13 mouse cellular contexts compared by ENCODE assay signal in genomic region chr8:26255191-26255669, GRCm38 (mm10).
DNase-seq lines count a peak whose midpoint lies in the region; ATAC-seq lines count a peak whose summit lies in the region.
"Had no signal": no experiment of that assay in that cellular context is flagged by ENCODE, and none has a peak within 500 bp of the region (broad histone marks: within the 10 kb centered on the region; RNA-seq: fewer than 3 reads in every experiment).

No protein-coding gene starts in this region.

- peaks cover 8% of the 10 kb centered on the region for H3K4me1 ChIP-seq in embryonic facial prominence, embryonic 12.5 days
- H3K4me1 ChIP-seq in hindbrain, embryonic 14.5 days (replicated peaks; ENCODE audit: control insufficient read depth, insufficient read depth, low read length): no peaks in the 10 kb centered on the region
- H3K4me1 ChIP-seq in kidney, embryonic 15.5 days: no peaks in the 10 kb centered on the region
- H3K4me1 ChIP-seq: heart, embryonic 12.5 days; liver, embryonic 12.5 days had no signal

- H3K27me3 ChIP-seq in embryonic facial prominence, embryonic 12.5 days: no peaks in the 10 kb centered on the region
- no peaks in the 10 kb centered on the region for H3K27me3 ChIP-seq in hindbrain, embryonic 14.5 days (ENCODE audit: control insufficient read depth, insufficient read depth, low read length)
- no peaks in the 10 kb centered on the region for H3K27me3 ChIP-seq in kidney, embryonic 15.5 days
- H3K27me3 ChIP-seq: heart, embryonic 12.5 days; liver, embryonic 12.5 days had no signal

- H3K9ac ChIP-seq in embryonic facial prominence, embryonic 12.5 days: no peak overlapping the region
- H3K9ac ChIP-seq in hindbrain, embryonic 14.5 days: no peak overlapping the region
- H3K9ac ChIP-seq in kidney, embryonic 15.5 days: no peak overlapping the region
- H3K9ac ChIP-seq: heart, embryonic 12.5 days; liver, embryonic 12.5 days had no signal

- peak; percentile 35; the same call in 1 of the 2 replicates for ATAC-seq in embryonic facial prominence, embryonic 12.5 days (ENCODE audit: insufficient number of reproducible peaks, insufficient read depth, low FRiP score, low TSS enrichment)
- peak; percentile 75 for ATAC-seq in hindbrain, embryonic 14.5 days (ENCODE audit: low FRiP score)
- ATAC-seq in kidney, embryonic 15.5 days (replicated peaks; ENCODE audit: low FRiP score): no peak
- ATAC-seq: liver, embryonic 12.5 days had no signal

- H3K4me3 ChIP-seq in embryonic facial prominence, embryonic 12.5 days: no peak overlapping the region
- H3K4me3 ChIP-seq in hindbrain, embryonic 14.5 days (replicated peaks; ENCODE audit: low read length): no peak overlapping the region
- H3K4me3 ChIP-seq in kidney, embryonic 15.5 days (replicated peaks): no peak overlapping the region
- H3K4me3 ChIP-seq: heart, embryonic 12.5 days; liver, embryonic 12.5 days had no signal

- H3K4me2 ChIP-seq in embryonic facial prominence, embryonic 12.5 days (replicated peaks): no peak overlapping the region
- H3K4me2 ChIP-seq in hindbrain, embryonic 14.5 days (replicated peaks): no peak overlapping the region
- no peak overlapping the region for H3K4me2 ChIP-seq in kidney, embryonic 15.5 days
- H3K4me2 ChIP-seq: heart, embryonic 12.5 days; liver, embryonic 12.5 days had no signal

- H3K36me3 ChIP-seq in embryonic facial prominence, embryonic 12.5 days: no peaks in the 10 kb centered on the region
- H3K36me3 ChIP-seq in hindbrain, embryonic 14.5 days (replicated peaks; ENCODE audit: control insufficient read depth, insufficient read depth): no peaks in the 10 kb centered on the region
- H3K36me3 ChIP-seq in kidney, embryonic 15.5 days: no peaks in the 10 kb centered on the region
- H3K36me3 ChIP-seq: heart, embryonic 12.5 days; liver, embryonic 12.5 days had no signal

- H3K9me3 ChIP-seq in embryonic facial prominence, embryonic 12.5 days: 0 out of 2 replicates have a peak, but pooled peaks cover 5% of the 10 kb centered on the region
- H3K9me3 ChIP-seq in hindbrain, embryonic 14.5 days (ENCODE audit: control insufficient read depth, low read length): peaks cover 15% of the 10 kb centered on the region
- peaks cover 11% of the 10 kb centered on the region for H3K9me3 ChIP-seq in kidney, embryonic 15.5 days (replicated peaks)

- peak; percentile 57 for DNase-seq in embryo, embryonic 10 days (ENCODE audit: low spot score)
- no peak for DNase-seq in embryo, embryonic 9.5 days (ENCODE audit: extremely low spot score)
- DNase-seq in hindbrain, embryonic 14.5 days (ENCODE audit: low spot score): no peak
- DNase-seq in retina, embryonic 14.5 days (ENCODE audit: low spot score): peak; percentile 91
- no peak for DNase-seq in gastrocnemius, postnatal 4 days (ENCODE audit: low spot score in 2 of 2)
- no peak for DNase-seq in lung, postnatal 4 days
- DNase-seq: cerebellum, postnatal 36 days; kidney, adult 11 months; layer of hippocampus, postnatal 36 days had no signal

- WGBS in embryonic facial prominence, embryonic 12.5 days: 8% methylated on average over 6 of the region's 6 CpGs
- 3% methylated on average over 6 of the region's 6 CpGs for WGBS in hindbrain, embryonic 14.5 days
- 21% methylated on average over 6 of the region's 6 CpGs for WGBS in kidney, embryonic 15.5 days

- H3K27ac ChIP-seq in embryonic facial prominence, embryonic 12.5 days: no peak overlapping the region
- H3K27ac ChIP-seq in hindbrain, embryonic 14.5 days: no peak overlapping the region
- no peak overlapping the region for H3K27ac ChIP-seq in kidney, embryonic 15.5 days
- H3K27ac ChIP-seq: liver, embryonic 12.5 days had no signal

Comparison
In these comparisons a context has a peak if more than half of its experiments do, and no peak if none do; other contexts are left out.
1. DNase-seq: peak in embryo, embryonic 10 days (single experiment) and retina, embryonic 14.5 days (single experiment); none in embryo, embryonic 9.5 days (single experiment), hindbrain, embryonic 14.5 days (single experiment), gastrocnemius, postnatal 4 days (0 of 2) and lung, postnatal 4 days (0 of 2).